Mouse (Mus musculus): ENCODE results near the gene Cdh13. TPM values are rescaled to one million over a fixed set of nuclear protein-coding genes. Genes with fewer than 3 reads are reported as not detected.

The Cdh13 gene
- polyA plus RNA-seq, 1 experiment from 2014 or later: 15.7 TPM

DNA sequence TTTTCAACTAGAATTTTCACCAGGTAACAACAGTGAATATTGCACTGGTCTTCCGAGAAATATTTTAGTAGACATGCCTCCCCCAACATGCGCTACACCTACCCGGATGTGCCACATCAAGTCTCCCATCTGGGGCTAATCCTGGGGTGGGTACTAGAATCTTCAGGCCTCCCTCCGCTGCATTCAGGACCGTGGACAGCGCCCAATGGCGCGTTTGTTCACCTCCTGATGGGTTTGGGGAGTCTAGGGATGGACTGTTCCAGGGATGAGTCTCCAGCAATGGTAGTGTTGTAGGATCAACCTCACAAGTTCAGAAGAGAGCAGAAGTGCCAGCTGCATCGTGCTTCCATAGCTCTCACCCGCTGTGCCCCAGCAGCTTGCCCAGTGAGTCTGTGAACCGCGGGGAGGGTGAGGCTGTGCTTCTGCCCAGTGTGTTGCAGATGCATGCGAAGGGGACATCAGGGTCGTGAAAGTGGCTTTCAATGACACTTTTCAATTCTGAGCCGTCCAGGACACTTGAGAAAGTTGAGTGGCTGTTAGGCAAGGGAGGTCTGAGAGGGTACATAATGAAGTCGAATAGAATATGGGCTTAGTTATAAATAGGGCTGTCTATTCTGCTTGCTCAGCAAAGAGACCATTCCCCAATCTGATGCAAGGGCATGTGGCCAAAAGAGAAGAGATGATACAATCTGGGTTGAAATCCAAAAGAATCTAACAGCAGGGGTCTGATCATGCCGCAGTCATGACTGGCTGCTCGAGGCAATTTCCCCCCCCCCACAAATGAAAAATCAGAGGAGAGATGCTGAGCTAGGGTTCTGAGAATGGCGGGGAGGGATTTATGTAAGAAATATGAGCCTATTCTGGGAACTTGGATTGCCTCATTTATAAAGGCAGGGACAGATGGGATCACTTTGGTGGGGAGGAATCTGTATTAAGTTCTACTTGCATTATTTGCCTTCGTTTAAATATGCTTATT lies 668.5 kb downstream of the Cdh13 start:
- no peaks in the 10 kb centered on the region for H3K9me3 ChIP-seq
- no peak for ATAC-seq (ENCODE audit: low FRiP score, low read depth)
- 63% methylated on average over 20 of the region's 20 CpGs for WGBS
- H3K4me1 ChIP-seq: no peaks in the 10 kb centered on the region
- H3K9ac ChIP-seq: no peak overlapping the region
- H3K36me3 ChIP-seq: no peaks in the 10 kb centered on the region
- no peak overlapping the region for H3K27ac ChIP-seq
- H3K4me3 ChIP-seq: no peak overlapping the region
- H3K27me3 ChIP-seq: no peaks in the 10 kb centered on the region
- H3K4me2 ChIP-seq (replicated peaks): no peak overlapping the region

- Histone ChIP-seq H3K27me3 (no peaks in the 10 kb centered on the region), H3K9me3 (no peaks in the 10 kb centered on the region), H3K36me3 (no peaks in the 10 kb centered on the region), H3K4me1 (no peaks in the 10 kb centered on the region), H3K9ac (no peak overlapping the region), H3K27ac (no peak overlapping the region), H3K4me2 (replicated peaks) (no peak overlapping the region), H3K4me3 (no peak overlapping the region)
- WGBS: 95% methylated on average over 3 of the region's 3 CpGs
- ATAC-seq (ENCODE audit: low FRiP score, low read depth): no peak
These were observed 672.6 kb downstream of the Cdh13 start for GRCm38 (mm10) chr8:118956109-118956508.

- Histone ChIP-seq H3K36me3 (no peaks in the 10 kb centered on the region), H3K9ac (no peak overlapping the region), H3K9me3 (no peaks in the 10 kb centered on the region), H3K27ac (no peak overlapping the region), H3K4me3 (no peak overlapping the region), H3K4me2 (replicated peaks) (no peak overlapping the region), H3K27me3 (no peaks in the 10 kb centered on the region), H3K4me1 (no peaks in the 10 kb centered on the region)
- no peak for ATAC-seq (ENCODE audit: low FRiP score, low read depth)
- WGBS: 50% methylated on average over 15 of the region's 15 CpGs
These were observed 678.5 kb downstream of the Cdh13 start for GRCm38 (mm10) chr8:118961877-118962545.

- ATAC-seq (ENCODE audit: low FRiP score, low read depth): no peak
- H3K9me3 ChIP-seq: no peaks in the 10 kb centered on the region
These were observed 681.7 kb downstream of the Cdh13 start for GRCm38 (mm10) chr8:118965101-118965840.

DNA sequence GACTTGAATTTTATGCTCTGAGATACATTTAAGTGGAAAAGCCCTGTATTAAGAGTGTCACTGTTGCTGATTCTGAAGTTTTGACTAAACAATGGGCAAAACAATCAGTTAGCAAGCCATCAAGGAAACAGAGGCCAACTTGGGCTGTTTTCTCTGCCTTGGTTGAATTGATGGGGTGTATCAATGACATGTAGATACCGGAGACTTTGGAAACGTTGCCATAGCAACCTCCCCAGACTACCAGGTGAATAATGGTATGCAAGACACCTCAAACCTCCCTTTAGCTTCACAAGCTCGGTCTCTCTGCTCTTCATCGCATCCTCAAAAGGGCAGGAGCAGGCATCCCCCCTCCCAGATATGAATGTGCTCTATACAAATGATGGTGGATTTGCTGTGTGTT lies 685.4 kb downstream of the Cdh13 start:
- no peak overlapping the region for H3K4me3 ChIP-seq
- no peaks in the 10 kb centered on the region for H3K9me3 ChIP-seq
- H3K4me1 ChIP-seq: no peaks in the 10 kb centered on the region
- H3K9ac ChIP-seq: no peak overlapping the region
- no peaks in the 10 kb centered on the region for H3K27me3 ChIP-seq
- WGBS: 77% methylated on average over 4 of the region's 4 CpGs
- no peak overlapping the region for H3K4me2 ChIP-seq (replicated peaks)
- no peaks in the 10 kb centered on the region for H3K36me3 ChIP-seq
- no peak overlapping the region for H3K27ac ChIP-seq
- no peak for ATAC-seq (ENCODE audit: low FRiP score, low read depth)

More at GRCm38 (mm10) chr8:118965101-118965840, 681.7 kb downstream of the Cdh13 start:
- Histone ChIP-seq H3K36me3 (no peaks in the 10 kb centered on the region), H3K27ac (no peak overlapping the region), H3K9ac (no peak overlapping the region), H3K4me1 (no peaks in the 10 kb centered on the region), H3K4me3 (no peak overlapping the region), H3K4me2 (replicated peaks) (no peak overlapping the region), H3K27me3 (no peaks in the 10 kb centered on the region)
- 79% methylated on average over 15 of the region's 15 CpGs for WGBS

DNA sequence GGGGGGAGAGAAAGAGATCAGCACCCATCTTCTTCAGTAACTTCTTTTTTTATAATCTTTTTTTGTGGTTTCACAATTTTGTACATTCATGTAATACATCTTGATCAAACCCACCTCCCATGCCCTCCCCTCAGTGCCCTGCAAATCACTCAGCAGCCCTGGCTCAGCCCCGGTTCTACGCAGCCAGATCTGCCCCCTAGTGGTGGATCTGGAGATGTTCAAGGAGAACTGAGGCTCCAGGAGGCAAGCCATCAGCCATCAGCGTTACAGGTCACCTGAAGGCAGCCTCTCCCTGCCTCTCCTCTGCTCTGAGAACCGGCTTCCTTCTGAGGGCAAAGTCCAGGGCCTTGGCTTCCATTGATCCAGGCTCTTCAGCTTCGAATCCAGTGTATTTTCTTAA lies 696.3 kb downstream of the Cdh13 start:
- Histone ChIP-seq H3K4me1 (no peaks in the 10 kb centered on the region), H3K36me3 (no peaks in the 10 kb centered on the region), H3K4me2 (replicated peaks) (no peak overlapping the region), H3K27me3 (peaks cover 14% of the 10 kb centered on the region; the same call in 1 of the 2 replicates), H3K27ac (no peak overlapping the region), H3K9me3 (peaks cover 5% of the 10 kb centered on the region; the same call in 1 of the 2 replicates), H3K4me3 (no peak overlapping the region), H3K9ac (no peak overlapping the region)
- no peak for ATAC-seq (ENCODE audit: low FRiP score, low read depth)
- 21% methylated on average over 5 of the region's 5 CpGs for WGBS

- 19% methylated on average over 2 of the region's 2 CpGs for WGBS
- ATAC-seq (ENCODE audit: low FRiP score, low read depth): no peak
- peaks cover 5% of the 10 kb centered on the region; the same call in 1 of the 2 replicates for H3K9me3 ChIP-seq
These were observed 700.2 kb downstream of the Cdh13 start for GRCm38 (mm10) chr8:118983724-118984123.

GRCm38 (mm10) chr8:118986796-118987195 lies 703.3 kb downstream of the Cdh13 start:
- Histone ChIP-seq H3K9ac (no peak overlapping the region), H3K9me3 (peaks cover 5% of the 10 kb centered on the region; the same call in 1 of the 2 replicates), H3K27ac (no peak overlapping the region), H3K27me3 (no peaks in the 10 kb centered on the region), H3K4me2 (replicated peaks) (no peak overlapping the region), H3K4me1 (no peaks in the 10 kb centered on the region), H3K36me3 (no peaks in the 10 kb centered on the region), H3K4me3 (no peak overlapping the region)
- no peak for ATAC-seq (ENCODE audit: low FRiP score, low read depth)
- WGBS: 92% methylated on average over 1 of the region's 1 CpGs

More at GRCm38 (mm10) chr8:118983724-118984123, 700.2 kb downstream of the Cdh13 start:
- Histone ChIP-seq H3K4me3 (no peak overlapping the region), H3K27ac (no peak overlapping the region), H3K9ac (no peak overlapping the region), H3K4me1 (no peaks in the 10 kb centered on the region), H3K4me2 (replicated peaks) (no peak overlapping the region), H3K27me3 (peaks cover 11% of the 10 kb centered on the region; the same call in 1 of the 2 replicates), H3K36me3 (no peaks in the 10 kb centered on the region)

- no peaks in the 10 kb centered on the region for H3K36me3 ChIP-seq
- no peaks in the 10 kb centered on the region for H3K4me1 ChIP-seq
- 77% methylated on average over 11 of the region's 11 CpGs for WGBS
- no peak overlapping the region for H3K9ac ChIP-seq
- no peak overlapping the region for H3K4me2 ChIP-seq (replicated peaks)
- H3K27ac ChIP-seq: no peak overlapping the region
- no peaks in the 10 kb centered on the region for H3K9me3 ChIP-seq
- H3K4me3 ChIP-seq: no peak overlapping the region
- H3K27me3 ChIP-seq: no peaks in the 10 kb centered on the region
- no peak for ATAC-seq (ENCODE audit: low FRiP score, low read depth)
These were observed 712.2 kb downstream of the Cdh13 start for GRCm38 (mm10) chr8:118995641-118996188.

DNA sequence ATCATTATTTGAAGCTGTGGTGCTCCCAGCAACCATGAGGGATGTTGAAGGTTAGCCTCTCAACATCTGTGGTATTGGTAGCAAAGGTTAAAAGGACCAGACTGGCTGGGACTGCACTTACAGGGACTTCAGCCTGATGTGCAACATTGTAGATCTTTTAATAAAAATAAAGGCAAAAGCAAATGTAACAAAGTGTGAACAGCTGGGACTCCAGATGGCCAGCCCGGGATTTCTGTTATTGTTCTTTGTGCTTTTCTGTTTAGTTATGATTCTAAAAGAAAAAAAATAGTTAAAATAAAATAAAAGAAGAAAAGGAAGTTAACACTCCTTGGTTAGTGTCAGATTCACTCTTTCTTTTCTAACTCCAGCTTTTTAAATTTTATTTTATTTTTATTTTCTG lies 717.1 kb downstream of the Cdh13 start:
- Histone ChIP-seq H3K4me2 (replicated peaks) (no peak overlapping the region), H3K9ac (no peak overlapping the region), H3K4me3 (no peak overlapping the region), H3K36me3 (no peaks in the 10 kb centered on the region), H3K27me3 (0 out of 2 replicates have a peak, but pooled peaks cover 2% of the 10 kb centered on the region), H3K4me1 (no peaks in the 10 kb centered on the region), H3K27ac (no peak overlapping the region), H3K9me3 (no peaks in the 10 kb centered on the region)
- no peak for ATAC-seq (ENCODE audit: low FRiP score, low read depth)
- 87% methylated on average over 1 of the region's 1 CpGs for WGBS

DNA sequence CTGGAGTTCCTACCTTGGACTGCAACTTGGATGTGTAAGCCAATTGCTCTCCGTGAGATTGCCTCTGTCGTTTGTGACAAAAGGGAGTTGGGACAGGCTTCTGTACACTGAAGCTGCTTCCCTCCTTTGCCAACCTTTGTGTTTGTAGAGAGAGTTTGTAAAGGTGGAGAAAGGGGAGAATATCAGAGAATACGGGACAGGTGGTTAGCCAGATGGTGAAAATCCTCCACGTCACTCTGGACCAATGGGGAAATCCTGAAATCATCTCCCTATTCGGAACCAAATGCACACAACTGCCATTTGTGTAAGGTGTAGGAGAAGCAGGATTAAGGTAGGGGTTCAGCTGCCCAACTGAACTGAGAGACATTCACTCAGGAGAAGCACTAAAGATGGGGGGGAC lies 721.3 kb downstream of the Cdh13 start:
- no peak overlapping the region for H3K4me2 ChIP-seq (replicated peaks)
- 89% methylated on average over 5 of the region's 5 CpGs for WGBS
- no peak overlapping the region for H3K9ac ChIP-seq
- no peaks in the 10 kb centered on the region for H3K4me1 ChIP-seq
- ATAC-seq (ENCODE audit: low FRiP score, low read depth): no peak
- no peak overlapping the region for H3K4me3 ChIP-seq
- 0 out of 2 replicates have a peak, but pooled peaks cover 2% of the 10 kb centered on the region for H3K27me3 ChIP-seq
- no peak overlapping the region for H3K27ac ChIP-seq
- no peaks in the 10 kb centered on the region for H3K9me3 ChIP-seq
- no peaks in the 10 kb centered on the region for H3K36me3 ChIP-seq
